ENCODE assay signal across 11 mouse cellular contexts in genomic region chr12:111448931-111449705, GRCm38 (mm10). TPM values are rescaled to one million over a fixed set of nuclear protein-coding genes. Genes with fewer than 3 reads are reported as not detected.
A peak's percentile ranks its signal among the peaks of the same experiment; 100 is the strongest.
DNase-seq lines count a peak whose midpoint lies in the region; ATAC-seq and TF ChIP-seq lines count a peak whose summit lies in the region.
"Had no signal": no experiment of that assay in that cellular context is flagged by ENCODE, and none has a peak within 500 bp of the region (broad histone marks: within the 10 kb centered on the region; RNA-seq: fewer than 3 reads in every experiment).

No protein-coding gene starts in this region.

- DNase-seq in liver, postnatal 0 days, result peak; percentile 45
- peak; percentile 86 to 92 for DNase-seq in kidney, postnatal 25 days
- no peak for DNase-seq in stomach, postnatal 0 days (ENCODE audit: low spot score)
- no peak for DNase-seq in thymus, adult 2 months
- no peak for DNase-seq in hindbrain, embryonic 14.5 days (ENCODE audit: low spot score)
- no peak for DNase-seq in left cerebral cortex, postnatal 25 days (ENCODE audit: low spot score in 2 of 2)
- DNase-seq: forebrain, postnatal 0 days had no signal

- 0 out of 2 replicates have a peak, but pooled peaks have one; percentile 13 for ATAC-seq in liver, postnatal 0 days
- ATAC-seq in liver, embryonic 12.5 days, result no peak
- ATAC-seq in stomach, postnatal 0 days (ENCODE audit: low FRiP score, low TSS enrichment), result no peak
- no peak for ATAC-seq in hindbrain, embryonic 14.5 days (ENCODE audit: low FRiP score)
- ATAC-seq: forebrain, postnatal 0 days had no signal

- intact Hi-C loops in left cerebral cortex, postnatal 25 days (cut with DNase I), result no loop called here

- 54% methylated on average over 13 of the region's 14 CpGs for WGBS in liver, postnatal 0 days (ENCODE audit: insufficient replicate concordance)
- WGBS in liver, embryonic 12.5 days (ENCODE audit: insufficient replicate concordance), result 62% methylated on average over 13 of the region's 14 CpGs
- WGBS in stomach, postnatal 0 days, result 31% methylated on average over 14 of the region's 14 CpGs
- WGBS in thymus, adult 2 months, result 63% methylated on average over 14 of the region's 14 CpGs
- 19% methylated on average over 13 of the region's 14 CpGs for WGBS in hindbrain, embryonic 14.5 days

- TF ChIP-seq POLR2A in embryonic fibroblast, embryonic 13.5 days (IDR thresholded peaks at IDR 0.05; ENCODE audit: low read depth, low read length), result 0 out of 2 replicates have a peak, but pooled peaks have one; percentile 13
- TF ChIP-seq POLR2A in thymus, adult 2 months (IDR thresholded peaks at IDR 0.05; ENCODE audit: control insufficient read depth, extremely low read depth, insufficient read depth, low read length, poor library complexity), result no peak

- no peaks in the 10 kb centered on the region for H3K9me3 ChIP-seq in liver, postnatal 0 days (ENCODE audit: low read length)
- H3K9me3 ChIP-seq in liver, embryonic 12.5 days (replicated peaks), result no peaks in the 10 kb centered on the region
- no peaks in the 10 kb centered on the region for H3K9me3 ChIP-seq in stomach, postnatal 0 days (ENCODE audit: control insufficient read depth, low read length)
- no peaks in the 10 kb centered on the region for H3K9me3 ChIP-seq in hindbrain, embryonic 14.5 days (ENCODE audit: control insufficient read depth, low read length)
- H3K9me3 ChIP-seq: stomach, embryonic 15.5 days had no signal

- no peak for TF ChIP-seq EP300 in liver, postnatal 0 days (IDR thresholded peaks at IDR 0.05; ENCODE audit: low read depth)
- no peak for TF ChIP-seq EP300 in stomach, postnatal 0 days (optimal IDR thresholded peaks at IDR 0.05)

- no peaks in the 10 kb centered on the region for H3K27me3 ChIP-seq in liver, postnatal 0 days (ENCODE audit: insufficient read depth, low read length)
- H3K27me3 ChIP-seq in liver, embryonic 12.5 days (replicated peaks), result peaks cover 59% of the 10 kb centered on the region
- peaks cover 19% of the 10 kb centered on the region for H3K27me3 ChIP-seq in stomach, postnatal 0 days (ENCODE audit: control insufficient read depth, insufficient read depth, low read length)
- H3K27me3 ChIP-seq in thymus, adult 2 months (ENCODE audit: control insufficient read depth, insufficient read depth, low read length), result peaks cover 3% of the 10 kb centered on the region; the same call in 1 of the 2 replicates
- H3K27me3 ChIP-seq in hindbrain, embryonic 14.5 days (ENCODE audit: control insufficient read depth, insufficient read depth, low read length), result peaks cover 81% of the 10 kb centered on the region

- no peak for TF ChIP-seq CTCF in liver, postnatal 0 days (IDR thresholded peaks at IDR 0.05; ENCODE audit: low read depth)
- TF ChIP-seq CTCF in embryonic fibroblast, embryonic 13.5 days (IDR thresholded peaks at IDR 0.05; ENCODE audit: borderline replicate concordance, insufficient read depth, low read length), result no peak
- no peak for TF ChIP-seq CTCF in stomach, postnatal 0 days (IDR thresholded peaks at IDR 0.05; ENCODE audit: low read depth)
- TF ChIP-seq CTCF in thymus, adult 2 months (IDR thresholded peaks at IDR 0.05; ENCODE audit: borderline replicate concordance, control insufficient read depth, extremely low read depth, insufficient read depth, low read length, poor library complexity), result no peak

- H3K27ac ChIP-seq in liver, postnatal 0 days (ENCODE audit: low read depth), result no peak overlapping the region
- H3K27ac ChIP-seq in liver, embryonic 12.5 days, result no peak overlapping the region
- peak overlapping the region; percentile 49; the same call in 1 of the 2 replicates for H3K27ac ChIP-seq in embryonic fibroblast, embryonic 13.5 days (ENCODE audit: insufficient read depth, low read length)
- no peak overlapping the region for H3K27ac ChIP-seq in stomach, postnatal 0 days (replicated peaks)
- no peak overlapping the region for H3K27ac ChIP-seq in thymus, adult 2 months (ENCODE audit: control insufficient read depth, insufficient read depth, low read length)
- H3K27ac ChIP-seq in hindbrain, embryonic 14.5 days, result no peak overlapping the region

- H3K9ac ChIP-seq in liver, postnatal 0 days (replicated peaks), result no peak overlapping the region
- H3K9ac ChIP-seq in liver, embryonic 12.5 days, result no peak overlapping the region
- H3K9ac ChIP-seq in stomach, postnatal 0 days (ENCODE audit: low read length), result 0 out of 2 replicates have a peak overlapping the region, but pooled peaks have one; percentile 13
- no peak overlapping the region for H3K9ac ChIP-seq in hindbrain, embryonic 14.5 days
- H3K9ac ChIP-seq: forebrain, postnatal 0 days; stomach, embryonic 15.5 days had no signal

- H3K4me3 ChIP-seq in liver, postnatal 0 days (ENCODE audit: low read depth, low read length), result no peak overlapping the region
- no peak overlapping the region for H3K4me3 ChIP-seq in liver, embryonic 12.5 days
- no peak overlapping the region for H3K4me3 ChIP-seq in embryonic fibroblast, embryonic 13.5 days (ENCODE audit: insufficient read depth, low read length)
- no peak overlapping the region for H3K4me3 ChIP-seq in stomach, postnatal 0 days (ENCODE audit: low read depth, low read length)
- H3K4me3 ChIP-seq in thymus, adult 2 months (ENCODE audit: control insufficient read depth, insufficient read depth, low read length), result no peak overlapping the region
- no peak overlapping the region for H3K4me3 ChIP-seq in hindbrain, embryonic 14.5 days (replicated peaks; ENCODE audit: low read length)
- H3K4me3 ChIP-seq: stomach, embryonic 15.5 days had no signal

- peaks cover 38% of the 10 kb centered on the region for H3K4me1 ChIP-seq in liver, postnatal 0 days (ENCODE audit: insufficient read depth)
- H3K4me1 ChIP-seq in liver, embryonic 12.5 days, result peaks cover 76% of the 10 kb centered on the region
- peaks cover 37% of the 10 kb centered on the region for H3K4me1 ChIP-seq in embryonic fibroblast, embryonic 13.5 days (ENCODE audit: control insufficient read depth, insufficient read depth, low read length)
- no peaks in the 10 kb centered on the region for H3K4me1 ChIP-seq in stomach, postnatal 0 days (replicated peaks; ENCODE audit: control insufficient read depth, insufficient read depth)
- no peaks in the 10 kb centered on the region for H3K4me1 ChIP-seq in thymus, adult 2 months (replicated peaks; ENCODE audit: control insufficient read depth, insufficient read depth, low read length)
- H3K4me1 ChIP-seq in hindbrain, embryonic 14.5 days (replicated peaks; ENCODE audit: control insufficient read depth, insufficient read depth, low read length), result peaks cover 5% of the 10 kb centered on the region; the same call in 1 of the 2 replicates

- peaks cover 97% of the 10 kb centered on the region for H3K36me3 ChIP-seq in liver, postnatal 0 days (replicated peaks; ENCODE audit: insufficient read depth, low read length)
- H3K36me3 ChIP-seq in liver, embryonic 12.5 days, result peaks cover 98% of the 10 kb centered on the region
- no peaks in the 10 kb centered on the region for H3K36me3 ChIP-seq in stomach, postnatal 0 days (ENCODE audit: control insufficient read depth, insufficient read depth, low read length)
- H3K36me3 ChIP-seq in thymus, adult 2 months (ENCODE audit: control insufficient read depth, insufficient read depth, low read length), result no peaks in the 10 kb centered on the region
- H3K36me3 ChIP-seq in hindbrain, embryonic 14.5 days (replicated peaks; ENCODE audit: control insufficient read depth, insufficient read depth), result no peaks in the 10 kb centered on the region
- H3K36me3 ChIP-seq: stomach, embryonic 15.5 days had no signal

- H3K4me2 ChIP-seq in liver, postnatal 0 days (ENCODE audit: low read depth, low read length), result no peak overlapping the region
- no peak overlapping the region for H3K4me2 ChIP-seq in liver, embryonic 12.5 days
- H3K4me2 ChIP-seq in stomach, postnatal 0 days (replicated peaks; ENCODE audit: low read depth), result no peak overlapping the region
- no peak overlapping the region for H3K4me2 ChIP-seq in hindbrain, embryonic 14.5 days (replicated peaks)
- H3K4me2 ChIP-seq: stomach, embryonic 15.5 days had no signal

RNA-seq across cellular contexts. Expression of gene Tnfaip2, which starts 6.8 kb away (rescaled TPM):
- 72.0 and 79.5 TPM in 2 replicates for polyA plus RNA-seq in liver, postnatal 0 days (2015; fragmentation: Nextera tagmentation; extraction: Ambion mirVana)
- polyA plus RNA-seq in liver, embryonic 12.5 days (2016; fragmentation: Nextera tagmentation; extraction: Ambion mirVana), result 88.6 and 94.9 TPM in 2 replicates
- polyA plus RNA-seq in embryonic fibroblast, embryonic 13.5 days (2011; ENCODE audit: insufficient read length, low read depth, missing spikeins), result 46.5 and 58.6 TPM in 2 replicates
- 14.5 and 15.6 TPM in 2 replicates for polyA plus RNA-seq in stomach, postnatal 0 days (2015; fragmentation: Nextera tagmentation; extraction: Ambion mirVana)
- polyA plus RNA-seq in thymus, adult 2 months (2012; rRNA removed), result 18.9 and 27.9 TPM in 2 replicates
- 0.42 and 0.79 TPM in 2 replicates for polyA plus RNA-seq in hindbrain, embryonic 14.5 days (2014; fragmentation: Nextera tagmentation; extraction: Ambion mirVana)
- total RNA-seq in left cerebral cortex, postnatal 25 days (2021), result under 1 TPM; 0.53 to 0.66 TPM

RNA-seq across cellular contexts. Expression of gene Exoc3l4, which starts 32.3 kb away (rescaled TPM):
- 13.7 TPM in 2 replicates for polyA plus RNA-seq in liver, postnatal 0 days (2015; fragmentation: Nextera tagmentation; extraction: Ambion mirVana)
- polyA plus RNA-seq in liver, embryonic 12.5 days (2016; fragmentation: Nextera tagmentation; extraction: Ambion mirVana), result 15.5 and 18.2 TPM in 2 replicates
- 6.2 and 6.4 TPM in 2 replicates for polyA plus RNA-seq in embryonic fibroblast, embryonic 13.5 days (2011; ENCODE audit: insufficient read length, low read depth, missing spikeins)
- polyA plus RNA-seq in stomach, postnatal 0 days (2015; fragmentation: Nextera tagmentation; extraction: Ambion mirVana), result 7.3 and 8.6 TPM in 2 replicates
- polyA plus RNA-seq in thymus, adult 2 months (2012; rRNA removed), result 31.0 and 41.5 TPM in 2 replicates
- 1.7 and 1.8 TPM in 2 replicates for polyA plus RNA-seq in hindbrain, embryonic 14.5 days (2014; fragmentation: Nextera tagmentation; extraction: Ambion mirVana)
- total RNA-seq in left cerebral cortex, postnatal 25 days (2021), result 1 to 10 TPM in 1 of 2 experiments, under 1 TPM in 1; 0.85 to 1.3 TPM
- total RNA-seq: megakaryocyte-erythroid progenitor cell, adult 5-6 weeks had no signal

RNA-seq across cellular contexts. Expression of gene Gm266, which starts 36.5 kb away (rescaled TPM):
- 0.49 and 0.54 TPM in 2 replicates for polyA plus RNA-seq in liver, postnatal 0 days (2015; fragmentation: Nextera tagmentation; extraction: Ambion mirVana)
- 1.8 and 2.4 TPM in 2 replicates for polyA plus RNA-seq in liver, embryonic 12.5 days (2016; fragmentation: Nextera tagmentation; extraction: Ambion mirVana)
- 0.72 TPM in 1 of 2 replicates, not detected in the other for polyA plus RNA-seq in embryonic fibroblast, embryonic 13.5 days (2011; ENCODE audit: insufficient read length, low read depth, missing spikeins)
- 12.5 and 14.4 TPM in 2 replicates for polyA plus RNA-seq in stomach, postnatal 0 days (2015; fragmentation: Nextera tagmentation; extraction: Ambion mirVana)
- 1.4 and 1.8 TPM in 2 replicates for polyA plus RNA-seq in thymus, adult 2 months (2012; rRNA removed)
- 2.6 and 3.8 TPM in 2 replicates for polyA plus RNA-seq in hindbrain, embryonic 14.5 days (2014; fragmentation: Nextera tagmentation; extraction: Ambion mirVana)
- total RNA-seq in left cerebral cortex, postnatal 25 days (2021), result 1 to 10 TPM; 3.2 to 4.5 TPM
- total RNA-seq: megakaryocyte-erythroid progenitor cell, adult 5-6 weeks had no signal

RNA-seq across cellular contexts. Expression of gene Lbhd2, which starts 42.5 kb away (rescaled TPM):
- polyA plus RNA-seq in liver, postnatal 0 days (2015; fragmentation: Nextera tagmentation; extraction: Ambion mirVana), result 0.22 TPM in 2 replicates
- 0.28 TPM in 1 of 2 replicates, not detected in the other for polyA plus RNA-seq in liver, embryonic 12.5 days (2016; fragmentation: Nextera tagmentation; extraction: Ambion mirVana)
- not detected in 2 replicates for polyA plus RNA-seq in embryonic fibroblast, embryonic 13.5 days (2011; ENCODE audit: insufficient read length, low read depth, missing spikeins)
- 2.2 TPM in 2 replicates for polyA plus RNA-seq in stomach, postnatal 0 days (2015; fragmentation: Nextera tagmentation; extraction: Ambion mirVana)
- 1.4 and 1.9 TPM in 2 replicates for polyA plus RNA-seq in thymus, adult 2 months (2012; rRNA removed)
- polyA plus RNA-seq in hindbrain, embryonic 14.5 days (2014; fragmentation: Nextera tagmentation; extraction: Ambion mirVana), result 0.72 and 1.3 TPM in 2 replicates
- 1 to 10 TPM; 1.5 to 2.5 TPM for total RNA-seq in left cerebral cortex, postnatal 25 days (2021)
- total RNA-seq: megakaryocyte-erythroid progenitor cell, adult 5-6 weeks had no signal

Comparison
In these comparisons a context has a peak if more than half of its experiments do, and no peak if none do; other contexts are left out.
1. DNase-seq: peak in liver, postnatal 0 days (single experiment) and kidney, postnatal 25 days (2 of 2); none in stomach, postnatal 0 days (single experiment), thymus, adult 2 months (single experiment), hindbrain, embryonic 14.5 days (single experiment) and left cerebral cortex, postnatal 25 days (0 of 2).